Comparison of ENCODE assay signal across 12 mouse cellular contexts in the genomic region with DNA sequence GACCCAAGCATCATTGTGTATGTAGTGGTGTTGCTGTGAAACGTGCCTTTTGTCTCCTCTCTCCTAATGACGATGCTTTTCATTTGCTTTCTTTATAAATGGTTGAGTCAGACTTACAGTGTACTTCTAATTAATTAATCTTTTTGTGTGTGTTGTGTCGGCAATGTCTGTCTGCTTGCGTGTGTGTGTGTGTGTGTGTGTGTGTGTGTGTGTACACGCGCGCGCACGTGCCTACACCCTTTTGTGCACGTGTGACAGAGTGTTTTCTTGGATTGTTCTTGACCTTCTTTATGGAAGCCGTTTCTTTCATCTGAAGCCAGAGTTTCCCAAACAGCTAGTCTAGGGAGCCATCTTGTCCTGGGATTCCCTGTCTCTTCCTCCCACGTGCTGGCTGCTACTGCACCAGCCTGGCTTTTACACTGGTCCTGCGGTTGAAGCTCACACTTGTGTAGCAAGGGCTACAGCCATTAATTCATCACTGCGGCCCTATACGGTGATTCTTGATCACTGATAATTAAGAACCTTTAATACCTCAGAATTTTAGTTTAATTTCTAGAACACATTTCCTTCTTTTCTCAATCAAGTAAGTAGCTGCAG.
"Had no signal": no experiment of that assay in that cellular context is flagged by ENCODE, and none has a peak within 500 bp of the region (broad histone marks: within the 10 kb centered on the region; RNA-seq: fewer than 3 reads in every experiment).

No protein-coding gene starts in this region.

- ATAC-seq: intestine, postnatal 0 days; liver, embryonic 12.5 days; midbrain, embryonic 15.5 days had no signal

- H3K9ac ChIP-seq: limb, embryonic 15.5 days; liver, embryonic 12.5 days; lung, embryonic 14.5 days; midbrain, embryonic 15.5 days; neural tube, embryonic 13.5 days had no signal

- H3K4me3 ChIP-seq: limb, embryonic 15.5 days; liver, embryonic 12.5 days; midbrain, embryonic 10.5 days; midbrain, embryonic 15.5 days; neural tube, embryonic 13.5 days had no signal

- H3K36me3 ChIP-seq: limb, embryonic 15.5 days; liver, embryonic 12.5 days; midbrain, embryonic 10.5 days; midbrain, embryonic 15.5 days; neural tube, embryonic 13.5 days had no signal

- H3K27me3 ChIP-seq: limb, embryonic 15.5 days; liver, embryonic 12.5 days; midbrain, embryonic 15.5 days; neural tube, embryonic 13.5 days had no signal

- H3K4me2 ChIP-seq: limb, embryonic 15.5 days; liver, embryonic 12.5 days; lung, embryonic 14.5 days; midbrain, embryonic 15.5 days; neural tube, embryonic 13.5 days had no signal

- DNase-seq: kidney, adult 9 months; kidney, postnatal 10 days; layer of hippocampus, postnatal 36 days; lung, embryonic 14.5 days; lung, postnatal 10 days; lung, postnatal 4 days had no signal

- H3K4me1 ChIP-seq: limb, embryonic 15.5 days; liver, embryonic 12.5 days; midbrain, embryonic 10.5 days; midbrain, embryonic 15.5 days; neural tube, embryonic 13.5 days had no signal

- H3K9me3 ChIP-seq: limb, embryonic 15.5 days; liver, embryonic 12.5 days; midbrain, embryonic 10.5 days; midbrain, embryonic 15.5 days; neural tube, embryonic 13.5 days had no signal

- H3K27ac ChIP-seq: limb, embryonic 15.5 days; liver, embryonic 12.5 days; midbrain, embryonic 10.5 days; midbrain, embryonic 15.5 days; neural tube, embryonic 13.5 days had no signal
